Mouse (Mus musculus) thymus, postnatal 14 days (tissue): ENCODE results near the gene Trim2.

Experiments used
- DNase-seq: peaks from one replicate; pipeline ENCODE4 v3.0.0; 2021

Trim2 gene

GRCm38 (mm10) chr3:84306777-84307176 lies at the start of gene Trim2:
Gene Trim2, minus strand, starts transcription at chr3:84306877.
- no peak for DNase-seq

DNA sequence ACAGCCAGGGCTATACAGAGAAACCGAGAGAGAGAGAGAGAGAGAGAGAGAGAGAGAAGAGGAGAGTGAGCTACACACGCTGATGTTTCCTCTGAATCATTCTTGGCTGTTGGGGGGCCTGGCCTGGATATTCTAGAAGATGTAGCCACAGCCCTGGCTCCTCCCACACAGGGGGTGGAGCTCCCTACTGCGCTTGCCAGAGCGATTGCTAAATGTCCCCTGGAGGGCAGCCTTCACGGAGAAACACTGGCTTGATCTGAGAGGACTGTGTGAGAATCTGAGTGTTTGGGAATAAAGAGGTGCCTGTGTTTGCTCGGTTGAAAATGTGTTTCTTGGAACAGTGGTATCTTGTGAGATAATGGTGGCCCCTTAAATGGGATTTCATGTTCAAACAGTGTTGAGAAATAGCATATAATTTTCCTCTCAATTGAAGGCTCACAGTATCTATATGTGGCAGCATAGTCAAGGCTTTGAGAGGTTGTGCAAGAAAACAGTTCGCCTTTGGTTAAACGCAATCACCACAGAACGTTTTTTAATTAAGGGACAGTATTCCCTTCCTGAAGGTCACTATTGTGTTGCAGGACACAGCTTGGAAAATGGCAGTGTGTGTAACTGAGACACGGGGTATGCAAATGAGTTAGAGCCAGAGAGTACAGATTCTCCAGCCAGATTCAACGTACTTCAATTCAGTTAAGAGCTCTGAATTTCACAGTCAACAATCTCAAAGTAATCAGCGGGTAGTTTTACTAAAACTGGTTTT lies 49.4 kb upstream of the Trim2 start:
- DNase-seq: peak; percentile 51

DNA sequence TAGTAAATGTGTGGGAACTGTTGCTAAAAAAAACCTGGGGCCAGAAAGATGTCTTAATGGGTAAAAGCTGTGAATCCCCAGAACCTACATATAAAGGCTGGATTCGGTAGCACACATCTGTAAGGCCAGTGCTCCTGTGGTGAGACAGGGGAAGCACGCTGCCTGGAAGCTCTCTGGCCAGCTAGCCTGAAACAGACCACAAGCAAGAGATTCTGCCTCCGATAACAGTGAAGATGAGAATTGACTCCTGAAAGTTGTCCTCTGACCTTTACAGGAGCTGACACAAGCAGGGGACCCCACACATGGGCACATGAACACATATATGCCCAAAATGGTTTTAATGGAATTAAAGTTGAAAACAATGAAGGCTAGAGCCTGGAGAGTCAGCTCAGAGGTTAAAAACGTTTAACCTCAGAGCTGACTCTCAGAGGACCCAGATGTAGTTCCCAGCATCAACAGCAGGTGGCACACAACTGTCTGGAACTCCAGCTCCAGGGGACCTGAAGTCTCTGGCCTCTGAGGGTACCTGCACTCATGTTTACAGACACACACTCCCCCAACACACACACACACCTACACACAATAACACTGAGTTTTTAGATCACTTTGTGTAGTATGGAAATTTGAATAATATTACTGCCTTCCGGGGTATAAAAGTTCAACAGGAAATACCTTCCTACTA lies 45.8 kb upstream of the Trim2 start:
- DNase-seq: peak; percentile 80

DNA sequence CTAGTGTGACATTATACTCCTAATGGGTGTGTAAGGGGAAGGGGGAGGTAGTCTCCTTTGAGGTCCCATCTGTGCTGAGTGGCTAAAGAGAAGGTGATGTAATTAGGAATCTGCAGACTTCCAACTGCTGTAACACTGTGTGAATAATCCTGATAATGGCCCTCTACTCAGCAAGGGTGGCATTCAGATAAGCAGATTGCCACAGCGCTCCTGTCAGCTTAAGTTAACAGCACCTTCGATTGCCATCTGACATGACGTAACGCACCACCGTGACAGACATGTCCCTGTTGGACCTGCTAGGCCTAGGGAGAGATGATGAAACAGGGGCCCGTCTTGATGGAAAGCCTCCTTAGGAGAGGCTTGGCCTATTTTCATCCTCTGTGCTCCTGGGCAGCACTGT lies 43.6 kb upstream of the Trim2 start:
- DNase-seq: no peak

GRCm38 (mm10) chr3:84349771-84350170 lies 43.1 kb upstream of the Trim2 start:
- DNase-seq: no peak

- no peak for DNase-seq
Observed at GRCm38 (mm10) chr3:84347426-84347825, 40.7 kb upstream of the Trim2 start.

GRCm38 (mm10) chr3:84346456-84347150 lies 39.9 kb upstream of the Trim2 start:
- no peak for DNase-seq

GRCm38 (mm10) chr3:84345646-84345980 lies 38.9 kb upstream of the Trim2 start:
- DNase-seq: no peak

- DNase-seq: peak; percentile 77
Observed at GRCm38 (mm10) chr3:84344725-84345645, 38.3 kb upstream of the Trim2 start.

DNA sequence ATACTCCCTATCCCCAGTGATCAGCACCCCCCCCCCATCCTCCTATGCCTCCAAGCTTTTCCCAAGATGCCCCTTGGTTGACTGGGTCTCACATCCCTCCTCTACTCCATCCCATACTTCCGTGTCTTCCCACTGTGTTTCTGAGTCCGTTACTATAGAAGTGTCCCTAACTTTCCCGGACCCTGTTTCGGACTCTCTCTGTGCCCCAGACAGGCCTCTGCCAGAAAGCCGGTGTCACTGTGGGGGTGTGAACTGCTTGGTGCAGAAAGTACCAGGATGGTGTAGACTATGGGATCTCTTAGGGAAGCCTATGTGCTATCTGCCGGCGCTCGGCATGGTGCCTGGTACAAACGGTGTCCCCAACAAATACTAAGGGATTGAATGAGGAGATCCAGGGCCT lies 36.4 kb upstream of the Trim2 start:
- DNase-seq: no peak

DNA sequence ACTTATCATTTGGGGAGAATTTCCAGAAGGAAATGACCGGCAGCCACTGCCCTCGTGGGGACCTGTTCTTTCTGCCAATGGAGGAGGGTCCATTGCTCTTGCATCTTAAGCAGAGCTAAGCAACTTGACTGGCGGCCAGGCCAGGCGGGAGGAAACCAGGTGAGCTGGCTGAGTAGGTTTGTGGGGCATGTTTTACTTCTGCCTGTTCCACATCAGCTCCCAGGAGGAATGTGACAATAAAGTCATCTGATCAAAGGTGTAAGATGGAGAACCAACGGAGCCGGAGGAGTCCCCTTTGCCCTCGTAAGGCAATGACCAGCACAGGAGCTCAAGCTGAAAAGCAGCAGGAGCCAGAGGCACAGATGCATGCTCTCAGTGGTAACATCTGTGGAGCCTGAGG lies 35.1 kb upstream of the Trim2 start:
- DNase-seq: no peak

- peak; percentile 58 for DNase-seq
Observed at GRCm38 (mm10) chr3:84337585-84337984, 30.9 kb upstream of the Trim2 start.

- DNase-seq: no peak
Observed at GRCm38 (mm10) chr3:84336342-84336741, 29.7 kb upstream of the Trim2 start.

DNA sequence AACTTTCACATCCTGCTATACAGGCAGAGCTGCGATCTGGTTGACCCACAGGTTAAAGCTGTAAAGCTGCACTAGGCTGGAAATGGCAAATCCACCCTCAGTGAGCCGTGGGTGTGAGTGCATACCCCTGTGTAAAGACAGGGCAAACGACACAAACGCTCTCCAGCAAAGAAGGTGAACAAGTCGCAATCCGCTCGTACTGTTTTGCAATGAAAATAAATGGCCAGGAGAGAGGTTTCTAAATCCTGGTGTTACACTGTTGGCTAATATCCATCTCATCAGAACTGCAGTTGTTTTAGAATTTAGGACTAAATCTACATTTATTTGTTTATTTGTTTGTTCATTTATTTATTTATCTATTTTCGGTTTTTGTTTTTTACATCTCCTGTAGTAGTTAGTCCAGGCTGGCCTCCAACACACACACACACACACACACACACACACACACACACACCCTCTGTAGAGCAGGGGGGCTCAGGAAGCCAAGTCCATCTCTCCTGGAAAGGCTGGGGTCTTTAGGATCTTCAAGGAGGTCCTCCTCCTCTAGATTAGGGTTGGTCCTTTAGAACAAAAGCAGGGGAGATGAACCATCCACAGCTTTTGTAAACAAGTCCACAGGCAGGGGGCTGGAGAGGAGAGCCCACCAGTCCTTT lies 28.9 kb upstream of the Trim2 start:
- DNase-seq: no peak

GRCm38 (mm10) chr3:84334771-84335420 lies 28.2 kb upstream of the Trim2 start:
- DNase-seq: no peak

GRCm38 (mm10) chr3:84333400-84334349 lies 27.0 kb upstream of the Trim2 start:
- peak; percentile 69 for DNase-seq

GRCm38 (mm10) chr3:84330210-84330609 lies 23.5 kb upstream of the Trim2 start:
- DNase-seq: no peak

DNA sequence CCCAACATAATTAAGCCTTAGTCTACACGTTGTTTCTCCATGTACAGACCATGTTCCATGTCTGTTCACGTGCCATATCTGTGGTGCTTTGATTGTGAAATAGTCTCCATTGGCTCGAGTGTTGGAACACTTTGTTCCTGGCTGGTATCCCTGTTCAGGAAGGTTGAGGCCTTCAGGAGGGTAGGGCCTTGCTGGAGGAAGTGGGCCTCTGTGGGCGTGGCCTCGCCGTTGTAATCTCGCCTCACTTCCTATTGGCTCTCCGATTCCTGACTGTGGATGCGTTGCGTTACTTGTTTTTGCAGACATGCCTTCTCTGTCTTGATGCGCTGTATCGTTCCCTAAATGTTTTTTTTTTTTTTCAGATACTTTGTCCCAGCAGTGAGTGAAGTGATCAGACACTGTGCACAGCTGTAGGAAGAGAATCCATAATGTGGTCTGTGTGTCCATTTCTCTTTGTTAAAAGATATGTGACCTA lies 18.3 kb upstream of the Trim2 start:
- DNase-seq: no peak

DNA sequence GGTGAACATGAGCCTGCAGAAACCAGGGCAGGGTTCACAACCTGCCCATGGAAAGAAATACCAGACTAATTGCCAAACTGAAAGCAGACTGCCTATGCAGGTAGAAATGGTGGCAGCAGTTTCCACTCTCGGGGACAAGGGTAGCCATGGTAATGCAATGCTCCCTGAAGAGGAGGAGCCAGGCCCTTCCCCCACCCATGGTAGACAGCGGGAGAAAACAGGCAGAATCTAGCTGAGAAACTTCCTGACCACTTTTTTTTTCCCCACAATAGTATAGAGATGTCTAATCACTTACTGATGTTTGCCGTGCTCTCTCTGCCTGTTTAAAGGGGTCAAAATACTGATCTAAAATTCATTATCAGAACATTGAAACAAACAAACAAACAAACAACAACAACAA lies 17.8 kb upstream of the Trim2 start:
- no peak for DNase-seq

DNA sequence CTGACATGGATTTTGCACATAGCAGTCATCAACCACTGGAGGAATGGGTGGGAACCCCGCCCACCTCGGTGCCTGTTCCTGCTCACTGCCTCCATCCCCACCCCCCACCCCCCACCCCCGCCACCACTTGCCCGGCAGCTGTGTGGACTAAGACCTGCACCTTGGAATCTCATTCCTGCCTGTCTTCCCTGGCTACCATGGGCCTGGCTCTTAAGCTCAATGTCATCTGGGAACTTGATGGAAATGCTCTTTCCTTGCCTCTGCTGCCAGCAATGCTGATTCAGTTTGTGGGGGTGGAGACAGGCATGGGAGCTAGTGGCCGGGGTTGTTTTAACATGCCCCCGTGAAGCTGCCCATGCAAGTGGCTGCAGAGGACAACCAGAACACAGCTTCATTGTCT lies 17.3 kb upstream of the Trim2 start:
- DNase-seq: no peak

- DNase-seq: no peak
Observed at GRCm38 (mm10) chr3:84319504-84319903, 12.8 kb upstream of the Trim2 start.
